Mouse (Mus musculus) testis, adult 2 months (tissue): ENCODE results near the gene Upk1a. TPM values are rescaled to one million over a fixed set of nuclear protein-coding genes. Genes with fewer than 3 reads are reported as not detected.

Experiments used
- H3K27ac ChIP-seq: fragments of 200-500 bp; 2 replicates; pipeline ENCODE4 v1.5.1; 2012; ENCODE audit warnings: low read depth, low read length; ENCODE audit not compliant: control insufficient read depth, insufficient read depth
- H3K27me3 ChIP-seq: fragments of 200-500 bp; 2 replicates; pipeline ENCODE4 v1.6.1; 2012; ENCODE audit warnings: mild to moderate bottlenecking, low read length, moderate library complexity; ENCODE audit not compliant: control insufficient read depth, insufficient read depth
- H3K36me3 ChIP-seq: fragments of 200-500 bp; 2 replicates; pipeline ENCODE4 v1.6.1; 2012; ENCODE audit warnings: mild to moderate bottlenecking, low read length; ENCODE audit not compliant: control insufficient read depth, insufficient read depth
- H3K4me1 ChIP-seq: fragments of 200-500 bp; 2 replicates; pipeline ENCODE4 v1.6.1; 2012; ENCODE audit warnings: low read length; ENCODE audit not compliant: control insufficient read depth, insufficient read depth
- H3K4me3 ChIP-seq: fragments of 200-500 bp; 2 replicates; pipeline ENCODE4 v1.5.1; 2012; ENCODE audit warnings: low read depth, mild to moderate bottlenecking, low read length, moderate library complexity, mixed read lengths; ENCODE audit not compliant: control insufficient read depth
- CTCF ChIP-seq: fragments of 200-500 bp; IDR thresholded peaks from 2 replicates; pipeline ENCODE4 v1.5.1; 2012; ENCODE audit warnings: low read depth, mild to moderate bottlenecking, inconsistent platforms, low read length, moderate library complexity; ENCODE audit not compliant: control insufficient read depth, insufficient read depth, insufficient replicate concordance
- POLR2A ChIP-seq: fragments of 200-500 bp; IDR thresholded peaks from 2 replicates; pipeline ENCODE4 v1.6.1; 2012; ENCODE audit warnings: low read depth, mild to moderate bottlenecking, inconsistent platforms, low read length, moderate library complexity; ENCODE audit not compliant: control insufficient read depth
- polyA plus RNA-seq: library from polyadenylated mRNA; depleted of rRNA; stranded (reverse); fragments of >200 nt; gene quantifications from 2 replicates; pipeline ENCODE4 v1.2.3, GENCODE M21; 2012

The Upk1a gene
- polyA plus RNA-seq, 1 experiment: 6.5 TPM

DNA sequence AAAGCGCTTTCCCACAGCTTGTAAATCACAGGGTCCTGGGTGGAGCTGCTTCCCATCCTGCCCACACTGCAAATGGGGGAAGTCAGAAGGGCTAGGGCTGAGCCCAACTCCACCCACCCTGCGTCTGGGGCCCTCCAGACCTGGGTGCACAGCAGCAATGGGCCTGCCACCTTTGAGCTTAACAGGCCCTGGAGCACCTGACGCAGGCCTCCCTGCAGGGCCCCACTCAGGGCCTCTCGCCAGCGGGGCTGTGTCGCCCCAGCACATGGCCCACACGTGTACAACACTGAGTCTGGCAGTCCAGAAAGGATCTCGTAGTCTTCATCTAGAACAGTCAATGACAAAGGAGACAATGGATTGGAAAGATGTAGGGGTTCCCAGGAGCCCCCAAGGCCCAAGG, 32.7 kb downstream of the Upk1a start:
- Histone ChIP-seq H3K36me3 (peaks cover 12% of the 10 kb centered on the region), H3K27ac (no peak overlapping the region), H3K4me3 (no peak overlapping the region), H3K4me1 (no peaks in the 10 kb centered on the region; the same call in 1 of the 2 replicates), H3K27me3 (no peaks in the 10 kb centered on the region)
- no peak for TF ChIP-seq CTCF
- no peak for TF ChIP-seq POLR2A

DNA sequence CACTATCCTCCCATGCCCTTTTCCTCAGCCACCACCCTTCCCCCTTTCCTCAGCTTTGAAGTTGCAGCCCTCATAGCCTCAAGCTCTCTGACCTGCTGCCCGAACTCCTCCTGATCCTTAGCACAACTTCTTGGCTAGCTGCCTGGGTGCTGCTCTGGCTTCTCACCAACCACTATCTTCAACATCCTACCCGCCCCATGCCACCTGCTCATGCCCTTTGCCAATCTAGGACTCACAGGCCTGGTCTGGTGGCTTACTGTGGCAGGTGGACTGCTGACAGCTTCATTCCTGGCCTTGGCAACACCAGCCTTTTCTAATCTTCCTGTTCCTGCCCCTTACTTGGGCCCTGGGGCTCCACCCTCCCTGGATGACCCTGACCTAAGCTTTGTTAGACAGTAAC, 39.7 kb downstream of the Upk1a start:
- H3K4me1 ChIP-seq: no peaks in the 10 kb centered on the region; the same call in 1 of the 2 replicates
- no peak overlapping the region for H3K4me3 ChIP-seq
- no peak overlapping the region for H3K27ac ChIP-seq
- no peaks in the 10 kb centered on the region for H3K27me3 ChIP-seq
- peaks cover 20% of the 10 kb centered on the region for H3K36me3 ChIP-seq
- TF ChIP-seq POLR2A (no peak), CTCF (no peak)

DNA sequence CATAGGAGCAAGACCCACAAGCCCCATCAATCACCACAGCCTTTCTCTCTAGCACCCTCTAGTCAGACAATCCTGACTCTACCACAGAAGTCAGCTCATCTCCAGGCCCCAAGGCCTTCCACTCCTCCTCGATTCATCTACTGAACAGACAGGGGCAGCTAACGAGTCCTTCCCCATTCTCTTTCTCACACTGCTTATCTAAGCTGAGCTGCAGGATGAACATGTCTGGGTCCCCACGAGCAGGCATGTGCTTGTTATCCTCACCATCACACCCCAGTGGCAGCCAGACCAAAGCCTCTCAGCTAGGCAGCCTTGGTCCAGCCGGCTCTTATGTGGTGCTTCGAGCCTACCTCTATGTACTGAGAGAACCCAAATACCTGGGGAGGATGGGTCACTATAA, 40.3 kb downstream of the Upk1a start:
- H3K36me3 ChIP-seq: peaks cover 20% of the 10 kb centered on the region
- no peaks in the 10 kb centered on the region; the same call in none of the 2 replicates for H3K4me1 ChIP-seq
- H3K27ac ChIP-seq: no peak overlapping the region
- TF ChIP-seq CTCF (no peak), POLR2A (no peak)
- H3K27me3 ChIP-seq: no peaks in the 10 kb centered on the region
- no peak overlapping the region for H3K4me3 ChIP-seq

DNA sequence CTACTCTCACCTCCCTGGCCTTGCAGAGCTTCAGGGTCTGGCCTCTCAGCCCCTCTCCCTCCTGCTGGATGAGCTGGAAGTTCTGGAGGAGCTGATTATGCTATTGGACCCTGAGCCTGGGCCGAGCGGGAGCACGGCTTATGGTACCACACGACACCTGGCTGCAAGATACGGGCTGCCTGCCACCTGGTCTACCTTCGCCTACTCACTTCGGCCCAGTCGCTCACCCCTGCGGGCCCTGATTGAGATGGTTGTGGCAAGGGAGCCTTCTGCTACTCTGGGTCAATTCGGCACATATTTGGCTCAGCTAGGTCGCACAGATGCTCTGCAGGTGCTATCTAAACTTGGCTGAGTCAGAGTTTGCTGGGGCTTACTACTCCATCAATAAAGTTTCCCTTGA, 45.1 kb downstream of the Upk1a start:
- Histone ChIP-seq H3K36me3 (peaks cover 7% of the 10 kb centered on the region), H3K4me3 (no peak overlapping the region), H3K4me1 (no peaks in the 10 kb centered on the region; the same call in 1 of the 2 replicates), H3K27ac (no peak overlapping the region), H3K27me3 (no peaks in the 10 kb centered on the region)
- no peak for TF ChIP-seq POLR2A
- no peak for TF ChIP-seq CTCF

DNA sequence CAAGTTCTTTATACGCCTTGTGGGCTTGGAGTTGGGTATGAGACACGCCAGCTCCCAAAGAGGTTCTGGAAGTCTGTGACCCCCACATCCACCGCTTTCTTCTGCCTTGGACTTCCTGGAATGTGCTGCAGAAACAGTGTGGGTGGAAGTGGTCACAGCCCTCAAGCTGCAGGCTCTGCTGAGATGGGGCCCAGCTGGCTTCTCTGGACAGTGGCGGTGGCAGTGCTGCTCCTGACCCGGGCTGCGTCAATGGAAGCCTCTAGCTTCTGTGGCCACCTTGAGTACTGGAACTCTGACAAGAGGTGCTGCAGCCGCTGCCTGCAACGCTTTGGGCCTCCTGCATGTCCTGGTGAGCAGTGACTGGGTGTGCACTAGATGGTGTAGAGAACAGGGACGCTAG, 46.6 kb downstream of the Upk1a start:
- no peak for TF ChIP-seq CTCF
- no peak for TF ChIP-seq POLR2A
- Histone ChIP-seq H3K4me1 (peaks cover 3% of the 10 kb centered on the region), H3K4me3 (no peak overlapping the region), H3K27me3 (no peaks in the 10 kb centered on the region), H3K36me3 (peaks cover 4% of the 10 kb centered on the region), H3K27ac (no peak overlapping the region)

DNA sequence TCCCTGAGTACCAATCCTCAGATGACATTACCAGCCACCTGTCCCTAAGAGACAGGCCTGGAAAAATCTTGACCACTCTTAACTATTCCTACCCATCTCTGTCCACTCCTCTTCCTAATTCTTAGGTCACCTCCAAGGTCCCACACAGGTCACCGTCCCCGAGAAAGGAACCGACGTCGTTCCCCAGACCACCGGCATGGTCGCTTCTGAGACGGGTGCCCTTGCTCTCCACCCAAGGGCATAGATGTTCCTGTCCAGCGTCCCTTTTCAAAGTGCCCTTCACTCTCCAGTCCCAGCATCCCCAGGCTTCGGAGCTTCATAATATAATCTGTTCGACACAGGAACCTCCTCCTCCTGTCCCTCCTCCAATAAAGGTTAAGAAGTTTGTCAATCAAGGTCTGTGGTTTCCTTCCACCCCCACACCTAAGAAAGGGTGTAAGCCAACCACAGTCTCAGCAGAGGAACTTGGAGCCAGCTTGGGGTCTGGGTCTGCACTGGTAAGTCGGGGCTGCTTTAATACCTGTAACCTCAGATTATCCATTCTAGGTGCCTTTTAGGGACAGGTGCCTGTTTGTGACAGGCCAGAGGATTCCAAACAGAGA, 47.6 kb downstream of the Upk1a start, which contains the start of gene Igflr1:
Gene Igflr1, plus strand, starts transcription at position 458 of the 602 bp plus-strand sequence.
- no peak within 1 kb of the TSS; the same call in 1 of the 2 replicates for H3K27ac ChIP-seq
- H3K27me3 ChIP-seq: no peaks in the 10 kb centered on the region
- TF ChIP-seq POLR2A (no peak), CTCF (no peak)
- peaks cover 5% of the 10 kb centered on the region for H3K4me1 ChIP-seq
- H3K36me3 ChIP-seq: peaks cover 3% of the 10 kb centered on the region
- H3K4me3 ChIP-seq: peak within 1 kb of the TSS; percentile 92

DNA sequence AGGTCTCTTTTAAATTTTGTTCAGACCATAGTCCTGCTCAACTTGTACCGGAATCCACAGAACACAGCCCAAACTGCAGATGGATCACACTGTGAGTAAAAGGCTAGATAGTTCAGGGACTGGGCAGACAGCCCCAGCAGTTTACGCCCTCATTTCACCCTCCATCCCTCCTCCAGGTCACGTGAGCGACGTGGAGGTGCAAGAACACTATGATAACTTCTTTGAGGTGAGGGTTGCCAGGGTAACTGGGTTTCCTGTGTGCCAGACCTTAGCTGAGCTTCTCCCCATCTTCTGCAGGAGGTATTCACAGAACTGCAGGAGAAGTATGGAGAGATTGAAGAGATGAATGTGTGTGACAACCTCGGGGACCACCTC, 48.8 kb downstream of the Upk1a start:
- Histone ChIP-seq H3K27me3 (no peaks in the 10 kb centered on the region), H3K27ac (peak overlapping the region; percentile 95; the same call in 1 of the 2 replicates), H3K36me3 (peaks cover 2% of the 10 kb centered on the region; the same call in 1 of the 2 replicates), H3K4me3 (peak overlapping the region; percentile 92), H3K4me1 (peaks cover 7% of the 10 kb centered on the region)
- no peak for TF ChIP-seq POLR2A
- TF ChIP-seq CTCF: no peak

DNA sequence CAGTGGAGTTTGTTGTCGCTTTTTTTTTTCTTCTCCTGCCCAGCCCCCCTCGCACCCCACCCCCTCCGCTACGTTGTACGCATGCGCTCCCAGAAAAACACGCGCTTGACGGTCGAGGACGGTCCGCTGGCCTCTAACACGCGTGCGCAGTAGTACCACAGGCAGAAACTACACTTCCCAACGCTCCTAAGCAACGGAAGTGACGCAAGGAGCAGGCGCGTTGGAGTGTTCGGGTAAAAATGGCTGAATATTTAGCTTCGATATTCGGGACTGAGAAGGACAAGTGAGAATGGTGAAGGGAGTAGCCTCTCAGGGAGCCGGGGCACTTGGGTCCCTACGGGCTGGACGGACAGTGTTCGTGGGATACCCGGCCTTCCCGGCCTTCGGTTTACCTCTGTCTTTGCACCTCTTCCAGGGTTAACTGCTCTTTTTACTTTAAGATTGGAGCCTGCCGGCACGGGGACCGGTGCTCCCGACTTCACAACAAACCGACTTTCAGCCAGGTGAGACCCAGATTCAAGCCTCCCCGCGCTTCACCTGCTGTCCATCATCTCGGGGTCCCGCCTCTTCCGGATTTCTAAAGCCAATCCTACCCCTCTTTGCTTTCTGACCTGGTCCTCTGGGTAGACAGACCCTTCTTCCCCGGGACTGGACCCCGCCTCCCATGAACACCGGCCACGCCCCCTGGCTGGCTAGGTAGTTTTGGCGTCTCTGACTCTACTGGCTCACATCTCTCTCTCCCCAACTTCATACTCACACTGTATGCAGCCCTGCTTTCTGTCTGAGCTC, 49.3 kb downstream of the Upk1a start, which contains the start of the genes U2af1l4, Gm49396 and Psenen:
Gene U2af1l4, plus strand, starts transcription at position 185 of the 789 bp plus-strand sequence.
Gene Gm49396, plus strand, starts transcription at position 228 of the 789 bp plus-strand sequence.
Gene Psenen, minus strand, starts transcription at position 511 of the 789 bp plus-strand sequence.
- Histone ChIP-seq H3K27me3 (no peaks in the 10 kb centered on the region), H3K4me3 (peak within 1 kb of the TSS; percentile 92), H3K4me1 (peaks cover 8% of the 10 kb centered on the region), H3K36me3 (no peaks in the 10 kb centered on the region), H3K27ac (peak within 1 kb of the TSS; percentile 95)
- peak; percentile 49; the same call in 1 of the 2 replicates for TF ChIP-seq POLR2A
- TF ChIP-seq CTCF: no peak
